12 mouse cellular contexts compared by ENCODE assay signal in genomic region chr4:106261901-106262560, GRCm38 (mm10). TPM values are rescaled to one million over a fixed set of nuclear protein-coding genes. Genes with fewer than 3 reads are reported as not detected.
DNase-seq lines count a peak whose midpoint lies in the region; ATAC-seq and TF ChIP-seq lines count a peak whose summit lies in the region.
"Had no signal": no experiment of that assay in that cellular context is flagged by ENCODE, and none has a peak within 500 bp of the region (broad histone marks: within the 10 kb centered on the region; RNA-seq: fewer than 3 reads in every experiment).

No protein-coding gene starts in this region.

- no peak for TF ChIP-seq CTCF in liver, adult 2 months (IDR thresholded peaks at IDR 0.05; ENCODE audit: low read depth, low read length)
- no peak for TF ChIP-seq CTCF in liver, postnatal 0 days (IDR thresholded peaks at IDR 0.05; ENCODE audit: low read depth)
- no peak for TF ChIP-seq CTCF in forebrain, postnatal 0 days (IDR thresholded peaks at IDR 0.05; ENCODE audit: low read depth)

- no peak for TF ChIP-seq EP300 in liver, postnatal 0 days (IDR thresholded peaks at IDR 0.05; ENCODE audit: low read depth)

- no peak overlapping the region for H3K4me2 ChIP-seq in hindbrain, embryonic 16.5 days (ENCODE audit: low read length)
- no peak overlapping the region for H3K4me2 ChIP-seq in hindbrain, embryonic 12.5 days (replicated peaks)
- no peak overlapping the region for H3K4me2 ChIP-seq in liver, postnatal 0 days (ENCODE audit: low read depth, low read length)
- no peak overlapping the region for H3K4me2 ChIP-seq in forebrain, postnatal 0 days (ENCODE audit: low read depth)
- H3K4me2 ChIP-seq: hindbrain, embryonic 15.5 days; neural tube, embryonic 15.5 days had no signal

- H3K79me2 ChIP-seq in liver, adult 2 months (ENCODE audit: control insufficient read depth, insufficient read depth, low read length), result no peaks in the 10 kb centered on the region

- 65% methylated on average over 3 of the region's 3 CpGs for WGBS in hindbrain, embryonic 16.5 days
- WGBS in hindbrain, embryonic 12.5 days, result 77% methylated on average over 3 of the region's 3 CpGs
- WGBS in liver, adult 2 months, result 38% methylated on average over 3 of the region's 3 CpGs
- WGBS in liver, postnatal 0 days (ENCODE audit: insufficient replicate concordance), result 73% methylated on average over 3 of the region's 3 CpGs
- WGBS in forebrain, postnatal 0 days, result 22% methylated on average over 3 of the region's 3 CpGs

- no peaks in the 10 kb centered on the region for H3K9me3 ChIP-seq in hindbrain, embryonic 16.5 days (ENCODE audit: control insufficient read depth, low read length)
- no peaks in the 10 kb centered on the region for H3K9me3 ChIP-seq in hindbrain, embryonic 12.5 days (replicated peaks)
- no peaks in the 10 kb centered on the region for H3K9me3 ChIP-seq in liver, postnatal 0 days (ENCODE audit: low read length)
- no peaks in the 10 kb centered on the region for H3K9me3 ChIP-seq in forebrain, postnatal 0 days (ENCODE audit: low read length)
- H3K9me3 ChIP-seq: hindbrain, embryonic 15.5 days; neural tube, embryonic 15.5 days had no signal

- no peaks in the 10 kb centered on the region for H3K36me3 ChIP-seq in hindbrain, embryonic 16.5 days (ENCODE audit: control insufficient read depth, insufficient read depth, low read length)
- H3K36me3 ChIP-seq in hindbrain, embryonic 12.5 days, result no peaks in the 10 kb centered on the region
- H3K36me3 ChIP-seq in liver, adult 2 months (ENCODE audit: control insufficient read depth, insufficient read depth, low read length), result no peaks in the 10 kb centered on the region
- no peaks in the 10 kb centered on the region for H3K36me3 ChIP-seq in liver, postnatal 0 days (replicated peaks; ENCODE audit: insufficient read depth, low read length)
- H3K36me3 ChIP-seq in forebrain, postnatal 0 days (ENCODE audit: insufficient read depth), result no peaks in the 10 kb centered on the region
- H3K36me3 ChIP-seq: hindbrain, embryonic 15.5 days; neural tube, embryonic 15.5 days had no signal

- peak; percentile 35 for DNase-seq in liver, adult 2 months (ENCODE audit: extremely low read depth, low read depth, low spot score)
- no peak for DNase-seq in liver, postnatal 0 days
- DNase-seq in forebrain, postnatal 0 days, result peak; percentile 61
- peak; percentile 24 to 58 for DNase-seq in kidney, postnatal 25 days
- DNase-seq: cerebellum, adult 9-11 months; lung, postnatal 36 days had no signal

- H3K9ac ChIP-seq in hindbrain, embryonic 16.5 days (ENCODE audit: low read depth, low read length), result no peak overlapping the region
- H3K9ac ChIP-seq in hindbrain, embryonic 12.5 days, result no peak overlapping the region
- H3K9ac ChIP-seq in liver, adult 2 months (ENCODE audit: low read depth, low read length), result no peak overlapping the region
- no peak overlapping the region for H3K9ac ChIP-seq in liver, postnatal 0 days (replicated peaks)
- no peak overlapping the region for H3K9ac ChIP-seq in forebrain, postnatal 0 days
- H3K9ac ChIP-seq: hindbrain, embryonic 15.5 days; liver, embryonic 14.5 days; neural tube, embryonic 15.5 days had no signal

- H3K4me1 ChIP-seq in hindbrain, embryonic 16.5 days (ENCODE audit: control insufficient read depth, insufficient read depth, low read depth, low read length), result peaks cover 5% of the 10 kb centered on the region
- no peaks in the 10 kb centered on the region for H3K4me1 ChIP-seq in hindbrain, embryonic 12.5 days
- peaks cover 10% of the 10 kb centered on the region for H3K4me1 ChIP-seq in liver, adult 2 months (ENCODE audit: control insufficient read depth, insufficient read depth, low read length)
- no peaks in the 10 kb centered on the region for H3K4me1 ChIP-seq in liver, postnatal 0 days (ENCODE audit: insufficient read depth)
- peaks cover 15% of the 10 kb centered on the region; the same call in 1 of the 2 replicates for H3K4me1 ChIP-seq in forebrain, postnatal 0 days (ENCODE audit: insufficient read depth)
- H3K4me1 ChIP-seq: neural tube, embryonic 15.5 days had no signal

- no peak for ATAC-seq in hindbrain, embryonic 16.5 days
- no peak for ATAC-seq in hindbrain, embryonic 12.5 days (ENCODE audit: low FRiP score)
- ATAC-seq in liver, postnatal 0 days, result no peak
- ATAC-seq in forebrain, postnatal 0 days, result peak; percentile 76
- no peak for ATAC-seq in cerebellum, adult (ENCODE audit: insufficient number of reproducible peaks, low FRiP score, low TSS enrichment)

- TF ChIP-seq POLR2A in liver, adult 2 months (IDR thresholded peaks at IDR 0.05; ENCODE audit: extremely low read depth, insufficient read depth, low read length), result no peak

- H3K27me3 ChIP-seq in hindbrain, embryonic 16.5 days (replicated peaks; ENCODE audit: control insufficient read depth, insufficient read depth, low read length), result no peaks in the 10 kb centered on the region
- no peaks in the 10 kb centered on the region for H3K27me3 ChIP-seq in hindbrain, embryonic 12.5 days
- H3K27me3 ChIP-seq in liver, adult 2 months (ENCODE audit: control insufficient read depth, insufficient read depth, low read length), result no peaks in the 10 kb centered on the region
- H3K27me3 ChIP-seq in liver, postnatal 0 days (ENCODE audit: insufficient read depth, low read length), result no peaks in the 10 kb centered on the region
- no peaks in the 10 kb centered on the region for H3K27me3 ChIP-seq in forebrain, postnatal 0 days (ENCODE audit: insufficient read depth, low read length)
- H3K27me3 ChIP-seq: hindbrain, embryonic 15.5 days; neural tube, embryonic 15.5 days had no signal

- 0 out of 2 replicates have a peak overlapping the region, but pooled peaks have one; percentile 34 for H3K27ac ChIP-seq in hindbrain, embryonic 16.5 days (ENCODE audit: low read depth, low read length)
- H3K27ac ChIP-seq in hindbrain, embryonic 12.5 days, result no peak overlapping the region
- no peak overlapping the region for H3K27ac ChIP-seq in liver, adult 2 months (replicated peaks; ENCODE audit: insufficient read depth, low read depth, low read length)
- no peak overlapping the region for H3K27ac ChIP-seq in liver, postnatal 0 days (ENCODE audit: low read depth)
- H3K27ac ChIP-seq in forebrain, postnatal 0 days (ENCODE audit: low read depth, low read length), result peak overlapping the region; percentile 51; the same call in 1 of the 2 replicates
- H3K27ac ChIP-seq: hindbrain, embryonic 15.5 days; liver, embryonic 14.5 days; neural tube, embryonic 15.5 days had no signal

- H3K4me3 ChIP-seq in hindbrain, embryonic 16.5 days (ENCODE audit: low read length), result no peak overlapping the region
- no peak overlapping the region for H3K4me3 ChIP-seq in hindbrain, embryonic 12.5 days
- H3K4me3 ChIP-seq in liver, adult 2 months (ENCODE audit: insufficient read depth, low read depth, low read length), result no peak overlapping the region
- H3K4me3 ChIP-seq in liver, postnatal 0 days (ENCODE audit: low read depth, low read length), result no peak overlapping the region
- no peak overlapping the region for H3K4me3 ChIP-seq in forebrain, postnatal 0 days (ENCODE audit: low read depth, low read length)
- H3K4me3 ChIP-seq: hindbrain, embryonic 15.5 days; neural tube, embryonic 15.5 days had no signal

RNA-seq across cellular contexts. Expression of gene Usp24, which starts 54.0 kb away (rescaled TPM):
- polyA plus RNA-seq in hindbrain, embryonic 16.5 days (2015; fragmentation: Nextera tagmentation; extraction: Ambion mirVana), result 5.8 and 7.3 TPM in 2 replicates
- polyA plus RNA-seq in hindbrain, embryonic 12.5 days (2016; fragmentation: Nextera tagmentation; extraction: Ambion mirVana), result 10.8 and 12.7 TPM in 2 replicates
- total RNA-seq in liver, adult 2 months (2014; rRNA removed), result 28.8 and 31.0 TPM in 2 replicates
- 6.9 and 8.1 TPM in 2 replicates for polyA plus RNA-seq in liver, adult 2 months (2012; rRNA removed)
- polyA plus RNA-seq in liver, postnatal 0 days (2015; fragmentation: Nextera tagmentation; extraction: Ambion mirVana), result 4.7 TPM in 2 replicates
- total RNA-seq in forebrain, postnatal 0 days (2014; rRNA removed), result 28.1 and 31.5 TPM in 2 replicates
- polyA plus RNA-seq in forebrain, postnatal 0 days (2015; fragmentation: Nextera tagmentation; extraction: Ambion mirVana), result 4.3 and 7.8 TPM in 2 replicates

Comparison
In these comparisons a context has a peak if more than half of its experiments do, and no peak if none do; other contexts are left out.
1. H3K27ac ChIP-seq: peak in hindbrain, embryonic 16.5 days (single experiment) and forebrain, postnatal 0 days (single experiment); none in hindbrain, embryonic 12.5 days (single experiment), liver, adult 2 months (single experiment) and liver, postnatal 0 days (single experiment).